Mouse (Mus musculus): ENCODE data around the gene Ugt1a1. TPM values are rescaled to one million over a fixed set of nuclear protein-coding genes. Genes with fewer than 3 reads are reported as not detected.

The Ugt1a1 gene
- polyA plus RNA-seq, 1 experiment, result not detected

DNA sequence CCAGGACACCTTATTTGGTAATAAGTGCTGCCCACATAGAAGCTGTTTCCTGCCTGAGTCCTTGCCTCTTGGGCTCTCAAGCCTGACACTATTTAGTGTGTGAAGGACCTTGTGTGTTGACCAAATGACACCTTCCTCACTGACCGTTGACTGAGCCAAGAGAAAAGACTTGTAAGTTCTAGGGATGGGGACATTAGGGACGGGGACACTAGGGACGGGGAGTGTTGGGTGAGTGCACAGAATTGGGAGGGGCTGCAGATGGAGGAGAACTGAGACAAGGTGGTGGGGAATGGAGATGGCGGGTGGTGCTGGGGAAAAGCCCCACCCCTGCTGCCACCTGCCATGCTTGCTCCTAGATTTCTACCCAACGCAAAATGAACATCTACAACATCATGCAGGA, 18.2 kb downstream of the Ugt1a1 start:
- Histone ChIP-seq H3K4me3 (ENCODE audit: insufficient read depth, poor library complexity, severe bottlenecking) (no peak overlapping the region), H3K36me3 (ENCODE audit: control insufficient read depth, insufficient read depth) (no peaks in the 10 kb centered on the region), H3ac (ENCODE audit: control insufficient read depth, insufficient read length, low read depth) (no peak overlapping the region), H3K27me3 (ENCODE audit: control insufficient read depth, insufficient read depth, insufficient read length) (peaks cover 29% of the 10 kb centered on the region), H3K79me2 (ENCODE audit: control insufficient read depth, insufficient read depth) (no peaks in the 10 kb centered on the region), H3K79me3 (ENCODE audit: low read depth) (no peaks in the 10 kb centered on the region)
- no peak for TF ChIP-seq FOSL1 (IDR thresholded peaks at IDR 0.05; ENCODE audit: insufficient read depth, low read length, poor library complexity, severe bottlenecking)
- no peak for TF ChIP-seq CTCF (IDR thresholded peaks at IDR 0.05; ENCODE audit: control insufficient read depth, insufficient read depth, insufficient read length)
- no peak for TF ChIP-seq MYOD1 (IDR thresholded peaks at IDR 0.05; ENCODE audit: control insufficient read depth, insufficient read length, low read depth)

DNA sequence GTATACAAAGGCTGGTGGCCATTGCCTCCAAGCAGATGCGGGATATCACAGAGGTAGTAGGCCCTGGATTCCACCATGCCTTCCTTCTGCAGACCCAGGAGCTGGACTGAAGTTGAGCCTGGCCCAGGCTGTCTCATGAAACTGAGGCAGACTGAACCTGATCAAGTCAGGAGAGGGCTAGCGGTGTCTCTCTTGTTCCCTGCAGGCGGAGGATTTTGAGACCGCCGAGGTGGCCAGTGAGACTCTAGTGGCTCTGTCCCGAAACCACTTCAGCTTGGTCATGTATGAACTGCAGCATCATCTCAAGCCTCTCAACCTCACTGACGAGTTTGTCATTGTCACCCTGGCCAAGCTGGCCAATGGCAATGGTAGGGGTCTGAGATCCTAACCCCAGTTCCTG, 18.7 kb downstream of the Ugt1a1 start:
- no peak overlapping the region for H3K4me3 ChIP-seq (ENCODE audit: insufficient read depth, poor library complexity, severe bottlenecking)
- no peaks in the 10 kb centered on the region for H3K79me2 ChIP-seq (ENCODE audit: control insufficient read depth, insufficient read depth)
- peaks cover 33% of the 10 kb centered on the region for H3K27me3 ChIP-seq (ENCODE audit: control insufficient read depth, insufficient read depth, insufficient read length)
- no peak for TF ChIP-seq MYOG (IDR thresholded peaks at IDR 0.05; ENCODE audit: control insufficient read depth, extremely low read depth, insufficient read length)
- no peak for TF ChIP-seq CTCF (IDR thresholded peaks at IDR 0.05; ENCODE audit: control insufficient read depth, insufficient read depth, insufficient read length)
- no peak for TF ChIP-seq FOSL1 (IDR thresholded peaks at IDR 0.05; ENCODE audit: insufficient read depth, low read length, poor library complexity, severe bottlenecking)
- TF ChIP-seq CEBPB (IDR thresholded peaks at IDR 0.05; ENCODE audit: low read depth), result no peak
- no peak for TF ChIP-seq USF1 (IDR thresholded peaks at IDR 0.05; ENCODE audit: low read depth)
- no peak for TF ChIP-seq MAX (IDR thresholded peaks at IDR 0.05)
- no peak for TF ChIP-seq MYOD1 (IDR thresholded peaks at IDR 0.05; ENCODE audit: control insufficient read depth, insufficient read length, low read depth)
- H3K36me3 ChIP-seq (ENCODE audit: control insufficient read depth, insufficient read depth), result no peaks in the 10 kb centered on the region
- no peaks in the 10 kb centered on the region for H3K79me3 ChIP-seq (ENCODE audit: low read depth)
- H3ac ChIP-seq (ENCODE audit: control insufficient read depth, insufficient read length, low read depth), result no peak overlapping the region

DNA sequence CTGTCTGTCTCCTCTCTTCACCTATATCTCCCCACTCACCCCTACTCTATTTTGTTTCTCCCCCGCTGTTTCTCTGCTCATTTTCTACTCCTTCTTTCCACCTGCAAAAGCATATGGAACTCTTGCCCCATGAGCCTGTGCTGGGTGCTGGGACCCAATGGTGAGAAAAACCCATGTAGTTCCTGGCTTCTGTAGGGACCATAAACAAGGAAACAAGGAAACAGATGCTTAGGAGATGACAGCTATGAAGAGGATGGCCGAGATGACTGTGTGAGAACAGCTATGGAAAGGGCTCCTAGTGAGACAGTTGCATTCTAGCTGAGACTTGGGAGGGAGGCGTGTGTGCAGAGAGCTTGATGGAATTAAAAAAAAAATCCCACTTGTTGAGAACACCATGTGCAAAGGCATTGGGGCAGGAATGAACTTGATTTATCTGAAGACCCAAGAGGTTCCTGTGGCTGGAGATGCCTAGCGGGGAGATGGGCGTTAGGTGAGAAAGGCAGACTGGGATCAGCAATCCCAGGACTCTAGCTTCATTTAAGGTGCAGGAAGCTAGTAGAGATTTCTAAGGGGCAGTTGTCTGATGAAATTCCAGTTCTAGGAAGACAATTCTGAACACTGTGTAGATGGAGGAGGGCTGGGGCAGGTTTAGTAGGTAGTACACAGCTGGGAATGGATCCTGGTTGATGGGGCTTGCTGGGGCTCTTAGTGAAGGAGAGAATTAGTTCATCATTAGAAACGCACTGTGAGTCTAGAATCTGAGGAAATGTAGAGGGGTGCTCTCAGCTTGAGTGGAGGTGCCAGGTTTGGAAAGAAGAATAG, 19.4 kb downstream of the Ugt1a1 start:
- Histone ChIP-seq H3K79me3 (ENCODE audit: low read depth) (no peaks in the 10 kb centered on the region), H3K79me2 (ENCODE audit: control insufficient read depth, insufficient read depth) (no peaks in the 10 kb centered on the region), H3ac (ENCODE audit: control insufficient read depth, insufficient read length, low read depth) (no peak overlapping the region), H3K27me3 (ENCODE audit: control insufficient read depth, insufficient read depth, insufficient read length) (peaks cover 37% of the 10 kb centered on the region), H3K4me3 (ENCODE audit: insufficient read depth, poor library complexity, severe bottlenecking) (no peak overlapping the region), H3K36me3 (ENCODE audit: control insufficient read depth, insufficient read depth) (no peaks in the 10 kb centered on the region)
- no peak for TF ChIP-seq CEBPB (IDR thresholded peaks at IDR 0.05; ENCODE audit: low read depth)
- TF ChIP-seq MAX (IDR thresholded peaks at IDR 0.05), result no peak
- no peak for TF ChIP-seq FOSL1 (IDR thresholded peaks at IDR 0.05; ENCODE audit: insufficient read depth, low read length, poor library complexity, severe bottlenecking)
- TF ChIP-seq MYOD1 (IDR thresholded peaks at IDR 0.05; ENCODE audit: control insufficient read depth, insufficient read length, low read depth), result no peak
- TF ChIP-seq CTCF (IDR thresholded peaks at IDR 0.05; ENCODE audit: control insufficient read depth, insufficient read depth, insufficient read length), result no peak
- no peak for TF ChIP-seq USF1 (IDR thresholded peaks at IDR 0.05; ENCODE audit: low read depth)
- TF ChIP-seq MYOG (IDR thresholded peaks at IDR 0.05; ENCODE audit: control insufficient read depth, extremely low read depth, insufficient read length), result no peak

DNA sequence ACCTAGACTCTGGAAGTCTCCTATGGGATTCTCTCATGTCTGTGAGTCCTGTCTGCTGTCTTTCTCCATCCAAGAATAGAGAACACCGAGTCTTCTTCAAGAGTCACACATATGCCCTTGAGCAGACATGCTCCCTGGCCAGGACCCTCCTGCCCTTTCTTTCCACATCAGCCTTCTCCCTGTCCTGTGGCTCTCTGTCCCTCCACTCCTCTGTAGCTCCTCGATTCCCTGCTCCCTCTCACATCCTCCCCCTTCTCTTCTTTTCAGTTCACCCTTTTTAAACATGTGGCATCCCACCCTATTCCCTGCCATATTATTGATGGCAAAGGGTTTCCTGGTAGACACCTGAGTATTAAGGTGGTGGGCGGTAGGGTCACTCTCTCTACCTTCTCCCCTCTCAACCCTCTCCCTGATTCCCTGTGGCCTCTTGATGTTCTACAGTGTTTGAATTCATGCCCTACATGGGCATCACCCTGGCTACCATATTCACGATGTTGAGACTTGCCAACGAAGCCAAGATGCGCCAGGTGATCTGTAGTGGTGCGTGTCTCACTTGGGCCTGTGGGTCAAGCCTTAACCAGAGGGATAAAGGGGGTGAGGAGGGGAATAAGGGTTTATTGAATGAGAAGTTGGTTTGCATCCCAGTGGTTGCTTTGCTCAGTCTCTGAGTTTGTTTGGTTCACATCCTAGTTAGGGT, 20.2 kb downstream of the Ugt1a1 start:
- no peak for TF ChIP-seq MAX (IDR thresholded peaks at IDR 0.05)
- no peaks in the 10 kb centered on the region for H3K79me2 ChIP-seq (ENCODE audit: control insufficient read depth, insufficient read depth)
- H3ac ChIP-seq (ENCODE audit: control insufficient read depth, insufficient read length, low read depth), result no peak overlapping the region
- H3K27me3 ChIP-seq (ENCODE audit: control insufficient read depth, insufficient read depth, insufficient read length), result peaks cover 43% of the 10 kb centered on the region
- H3K79me3 ChIP-seq (ENCODE audit: low read depth), result no peaks in the 10 kb centered on the region
- no peaks in the 10 kb centered on the region for H3K36me3 ChIP-seq (ENCODE audit: control insufficient read depth, insufficient read depth)
- H3K4me3 ChIP-seq (ENCODE audit: insufficient read depth, poor library complexity, severe bottlenecking), result no peak overlapping the region

DNA sequence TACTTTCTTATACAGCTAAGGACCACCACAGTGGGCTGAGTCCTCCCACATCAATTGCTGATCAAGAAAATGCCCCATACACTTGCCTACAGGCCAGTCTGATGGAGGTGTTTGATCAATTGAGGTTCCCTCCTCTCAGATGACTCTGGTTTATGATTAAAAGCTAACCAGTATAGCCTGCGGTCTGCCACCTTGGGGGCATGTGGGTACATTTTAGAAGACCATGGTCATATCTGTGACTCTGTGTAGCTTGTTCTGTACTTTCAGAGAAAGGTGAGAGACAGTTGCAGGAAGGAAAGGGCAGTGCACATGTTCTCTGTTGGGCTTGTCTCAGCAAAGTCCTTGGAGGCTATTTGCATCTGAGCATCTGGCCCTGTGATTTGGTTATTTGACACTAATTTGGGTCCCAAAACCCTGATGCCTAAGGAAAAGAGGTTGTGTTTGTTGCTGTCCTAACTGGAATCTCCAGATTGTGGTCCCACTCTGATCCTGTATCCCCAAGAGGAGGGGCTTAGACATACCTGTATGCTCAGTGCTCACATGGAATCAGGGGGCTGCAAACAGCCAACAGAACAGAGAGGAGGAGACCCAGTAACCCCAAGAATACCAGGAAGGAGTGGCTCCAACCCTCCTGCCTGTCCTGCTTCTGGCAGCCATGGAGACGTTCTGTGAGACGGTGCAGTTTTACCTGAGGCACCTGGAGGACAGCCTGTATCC, 21.1 kb downstream of the Ugt1a1 start:
- TF ChIP-seq MAX (IDR thresholded peaks at IDR 0.05), result no peak
- no peak for TF ChIP-seq MYOD1 (IDR thresholded peaks at IDR 0.05; ENCODE audit: control insufficient read depth, insufficient read length, low read depth)
- no peak for TF ChIP-seq USF1 (IDR thresholded peaks at IDR 0.05; ENCODE audit: low read depth)
- no peak for TF ChIP-seq FOSL1 (IDR thresholded peaks at IDR 0.05; ENCODE audit: insufficient read depth, low read length, poor library complexity, severe bottlenecking)
- TF ChIP-seq CTCF (IDR thresholded peaks at IDR 0.05; ENCODE audit: control insufficient read depth, insufficient read depth, insufficient read length), result no peak
- no peak for TF ChIP-seq MYOG (IDR thresholded peaks at IDR 0.05; ENCODE audit: control insufficient read depth, extremely low read depth, insufficient read length)
- TF ChIP-seq CEBPB (IDR thresholded peaks at IDR 0.05; ENCODE audit: low read depth), result no peak
- no peak overlapping the region for H3ac ChIP-seq (ENCODE audit: control insufficient read depth, insufficient read length, low read depth)
- H3K4me3 ChIP-seq (ENCODE audit: insufficient read depth, poor library complexity, severe bottlenecking), result no peak overlapping the region
- H3K27me3 ChIP-seq (ENCODE audit: control insufficient read depth, insufficient read depth, insufficient read length), result peaks cover 46% of the 10 kb centered on the region
- no peaks in the 10 kb centered on the region for H3K36me3 ChIP-seq (ENCODE audit: control insufficient read depth, insufficient read depth)
- H3K79me3 ChIP-seq (ENCODE audit: low read depth), result no peaks in the 10 kb centered on the region
- H3K79me2 ChIP-seq (ENCODE audit: control insufficient read depth, insufficient read depth), result no peaks in the 10 kb centered on the region
